8 mouse cellular contexts compared by ENCODE assay signal in genomic region chr1:177708583-177709055, GRCm38 (mm10). TPM values are rescaled to one million over a fixed set of nuclear protein-coding genes. Genes with fewer than 3 reads are reported as not detected.
DNase-seq lines count a peak whose midpoint lies in the region; ATAC-seq and TF ChIP-seq lines count a peak whose summit lies in the region.
"Had no signal": no experiment of that assay in that cellular context is flagged by ENCODE, and none has a peak within 500 bp of the region (broad histone marks: within the 10 kb centered on the region; RNA-seq: fewer than 3 reads in every experiment).

No protein-coding gene starts in this region.

- H3K36me3 ChIP-seq in intestine, postnatal 0 days (ENCODE audit: control insufficient read depth, insufficient read depth) = no peaks in the 10 kb centered on the region
- H3K36me3 ChIP-seq: liver, embryonic 15.5 days had no signal

- TF ChIP-seq CTCF in intestine, postnatal 0 days (IDR thresholded peaks at IDR 0.05; ENCODE audit: low read depth) = no peak

- no peak overlapping the region for H3K9ac ChIP-seq in intestine, postnatal 0 days (ENCODE audit: low read depth, low read length)
- H3K9ac ChIP-seq: liver, embryonic 15.5 days had no signal

- 26% methylated on average over 4 of the region's 4 CpGs for WGBS in intestine, postnatal 0 days

- DNase-seq in ovary, adult 18-20 months (ENCODE audit: low spot score) = peak; percentile 12
- no peak for DNase-seq in ovary, postnatal 14 days (ENCODE audit: low spot score)
- peak; percentile 11 for DNase-seq in fat pad, adult 2 months (ENCODE audit: extremely low read depth, low read depth, low spot score)
- peak; percentile 34 for DNase-seq in yolk sac, embryonic 10.5 days (ENCODE audit: low spot score)
- no peak for DNase-seq in cerebellum, adult 18-20 months

- H3K27me3 ChIP-seq in intestine, postnatal 0 days (replicated peaks; ENCODE audit: control insufficient read depth, insufficient read depth, low read length) = no peaks in the 10 kb centered on the region
- H3K27me3 ChIP-seq: liver, embryonic 15.5 days had no signal

- no peaks in the 10 kb centered on the region for H3K4me1 ChIP-seq in intestine, postnatal 0 days (replicated peaks; ENCODE audit: control insufficient read depth, insufficient read depth, low read length)

- H3K4me2 ChIP-seq in intestine, postnatal 0 days (replicated peaks; ENCODE audit: low read depth) = no peak overlapping the region
- H3K4me2 ChIP-seq: liver, embryonic 15.5 days had no signal

- ATAC-seq in intestine, postnatal 0 days = peak; percentile 71
- ATAC-seq in CD4-positive, CD25-positive, alpha-beta regulatory T cell, adult 4 months = no peak

- no peak overlapping the region for H3K4me3 ChIP-seq in intestine, postnatal 0 days (ENCODE audit: low read depth, low read length)
- H3K4me3 ChIP-seq: liver, embryonic 15.5 days had no signal

- 0 out of 2 replicates have a peak, but pooled peaks cover 3% of the 10 kb centered on the region for H3K9me3 ChIP-seq in intestine, postnatal 0 days (ENCODE audit: control insufficient read depth)
- H3K9me3 ChIP-seq: liver, embryonic 15.5 days had no signal

- peak overlapping the region; percentile 54; the same call in 1 of the 2 replicates for H3K27ac ChIP-seq in intestine, postnatal 0 days (ENCODE audit: low read depth, low read length)
- H3K27ac ChIP-seq: liver, embryonic 15.5 days had no signal

RNA-seq across cellular contexts. Expression of gene 1700016C15Rik, which starts 21.0 kb away (rescaled TPM):
- 11.6 and 13.6 TPM in 2 replicates for polyA plus RNA-seq in intestine, postnatal 0 days (2015; fragmentation: Nextera tagmentation; extraction: Ambion mirVana)
- not detected for polyA plus RNA-seq in CD4-positive, CD25-positive, alpha-beta regulatory T cell, adult 4 months (2017; shearing (Covaris generic))
- polyA plus RNA-seq: liver, embryonic 15.5 days had no signal

Comparison
In these comparisons a context has a peak if more than half of its experiments do, and no peak if none do; other contexts are left out.
1. DNase-seq: peak in ovary, adult 18-20 months (single experiment), fat pad, adult 2 months (single experiment) and yolk sac, embryonic 10.5 days (single experiment); none in ovary, postnatal 14 days (single experiment) and cerebellum, adult 18-20 months (0 of 2).
2. RNA of gene 1700016C15Rik, which starts 21.0 kb away (polyA plus RNA-seq): 11.6 to 13.6 TPM in intestine, postnatal 0 days; not detected in CD4-positive, CD25-positive, alpha-beta regulatory T cell, adult 4 months; every median in the first group is over 10 times any median in the second.